Mouse (Mus musculus) kidney, embryonic 14.5 days (tissue): ENCODE results near the gene Sh3kbp1. TPM values are rescaled to one million over a fixed set of nuclear protein-coding genes. Genes with fewer than 3 reads are reported as not detected.

ENCODE experiments used
- ATAC-seq: fragments of 200-750 bp; cut with Nextera tagmentation; 2 replicates; pipeline ENCODE4 v1.8.0; 2017; ENCODE audit warnings: moderate number of reproducible peaks, mild to moderate bottlenecking, moderate TSS enrichment, moderate library complexity; ENCODE audit not compliant: low FRiP score, low TSS enrichment
- H3K27ac ChIP-seq: fragments of 300-500 bp; sonication (generic); 2 replicates; pipeline ENCODE4 v1.5.1; 2014; ENCODE audit warnings: low read depth, mild to moderate bottlenecking, low read length, moderate library complexity, mixed read lengths
- H3K27me3 ChIP-seq: fragments of 300-500 bp; sonication (generic); 2 replicates; pipeline ENCODE4 v1.6.1; 2014; ENCODE audit warnings: mild to moderate bottlenecking, low read length; ENCODE audit not compliant: control insufficient read depth, insufficient read depth
- H3K36me3 ChIP-seq: fragments of 300-500 bp; sonication (generic); 2 replicates; pipeline ENCODE4 v1.6.1; 2014; ENCODE audit warnings: low read length, mixed read lengths; ENCODE audit not compliant: control insufficient read depth, insufficient read depth
- H3K4me1 ChIP-seq: fragments of 300-500 bp; sonication (generic); 2 replicates; pipeline ENCODE4 v1.6.1; 2014; ENCODE audit warnings: low read length, mixed read lengths; ENCODE audit not compliant: control insufficient read depth, insufficient read depth
- H3K4me2 ChIP-seq: fragments of 300-500 bp; sonication (generic); replicated peaks from 2 replicates; pipeline ENCODE4 v1.6.1; 2014; ENCODE audit warnings: low read depth, mild to moderate bottlenecking, low read length
- H3K4me3 ChIP-seq: fragments of 300-500 bp; sonication (generic); 2 replicates; pipeline ENCODE4 v1.5.1; 2014; ENCODE audit warnings: mild to moderate bottlenecking, low read length
- H3K9ac ChIP-seq: fragments of 300-500 bp; sonication (generic); 2 replicates; pipeline ENCODE4 v1.6.1; 2014; ENCODE audit warnings: low read depth, mild to moderate bottlenecking, low read length, moderate library complexity
- H3K9me3 ChIP-seq: fragments of 300-500 bp; sonication (generic); 2 replicates; pipeline ENCODE4 v1.6.1; 2016; ENCODE audit warnings: low read length; ENCODE audit not compliant: control insufficient read depth
- WGBS: fragments of 180-500 bp; shearing (Covaris S2); extraction: QIAGEN DNeasy Blood & Tissue Kit; methylation state at CpG from one replicate; pipeline ENCODE4 v1.1.7; 2014; 5-methylcytosine and 5-hydroxymethylcytosine counted together
- polyA plus RNA-seq: library from polyadenylated mRNA; unstranded; fragments of >200 nt; fragmentation: Nextera tagmentation; extraction: Ambion mirVana; gene quantifications from 2 replicates; pipeline ENCODE4 v1.2.1, GENCODE M21; 2014

Sh3kbp1 gene
- polyA plus RNA-seq, 1 experiment from 2014 or later = 41.5 TPM

DNA sequence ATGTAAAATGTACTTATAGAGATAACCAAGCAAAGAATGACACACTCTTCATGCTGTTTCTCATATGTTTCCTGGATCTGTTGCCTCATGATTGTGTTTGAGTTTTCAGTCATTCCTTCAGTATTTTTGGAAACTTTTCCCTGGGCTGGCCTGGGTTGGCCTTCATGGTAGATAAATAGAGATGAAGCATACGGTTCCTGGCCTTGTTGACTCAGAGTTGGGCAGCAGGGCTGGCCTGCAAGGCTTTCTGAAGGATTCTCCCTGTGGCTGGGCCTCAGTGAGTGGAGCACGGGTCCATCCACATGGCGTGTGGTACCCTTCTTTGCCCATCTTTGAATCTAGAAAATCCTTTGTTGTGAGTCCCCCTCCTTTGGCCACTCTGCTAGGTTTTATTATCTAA lies 276.3 kb downstream of the Sh3kbp1 start:
- no peak for ATAC-seq
- no peaks in the 10 kb centered on the region for H3K27me3 ChIP-seq

GRCm38 (mm10) chrX:159907703-159908102 lies 280.6 kb downstream of the Sh3kbp1 start:
- H3K36me3 ChIP-seq = no peaks in the 10 kb centered on the region
- no peak overlapping the region for H3K4me3 ChIP-seq
- H3K27me3 ChIP-seq = no peaks in the 10 kb centered on the region; the same call in 1 of the 2 replicates
- H3K9me3 ChIP-seq = no peaks in the 10 kb centered on the region
- H3K4me2 ChIP-seq = no peak overlapping the region
- H3K9ac ChIP-seq = no peak overlapping the region
- ATAC-seq = no peak
- WGBS = 88% methylated on average over 1 of the region's 1 CpGs
- no peak overlapping the region for H3K27ac ChIP-seq
- no peaks in the 10 kb centered on the region for H3K4me1 ChIP-seq

More for the DNA sequence above, 276.3 kb downstream of the Sh3kbp1 start:
- Histone ChIP-seq H3K4me2 (no peak overlapping the region), H3K4me1 (no peaks in the 10 kb centered on the region), H3K9ac (no peak overlapping the region), H3K9me3 (no peaks in the 10 kb centered on the region), H3K27ac (no peak overlapping the region), H3K36me3 (no peaks in the 10 kb centered on the region), H3K4me3 (no peak overlapping the region)
- 83% methylated on average over 3 of the region's 3 CpGs for WGBS

DNA sequence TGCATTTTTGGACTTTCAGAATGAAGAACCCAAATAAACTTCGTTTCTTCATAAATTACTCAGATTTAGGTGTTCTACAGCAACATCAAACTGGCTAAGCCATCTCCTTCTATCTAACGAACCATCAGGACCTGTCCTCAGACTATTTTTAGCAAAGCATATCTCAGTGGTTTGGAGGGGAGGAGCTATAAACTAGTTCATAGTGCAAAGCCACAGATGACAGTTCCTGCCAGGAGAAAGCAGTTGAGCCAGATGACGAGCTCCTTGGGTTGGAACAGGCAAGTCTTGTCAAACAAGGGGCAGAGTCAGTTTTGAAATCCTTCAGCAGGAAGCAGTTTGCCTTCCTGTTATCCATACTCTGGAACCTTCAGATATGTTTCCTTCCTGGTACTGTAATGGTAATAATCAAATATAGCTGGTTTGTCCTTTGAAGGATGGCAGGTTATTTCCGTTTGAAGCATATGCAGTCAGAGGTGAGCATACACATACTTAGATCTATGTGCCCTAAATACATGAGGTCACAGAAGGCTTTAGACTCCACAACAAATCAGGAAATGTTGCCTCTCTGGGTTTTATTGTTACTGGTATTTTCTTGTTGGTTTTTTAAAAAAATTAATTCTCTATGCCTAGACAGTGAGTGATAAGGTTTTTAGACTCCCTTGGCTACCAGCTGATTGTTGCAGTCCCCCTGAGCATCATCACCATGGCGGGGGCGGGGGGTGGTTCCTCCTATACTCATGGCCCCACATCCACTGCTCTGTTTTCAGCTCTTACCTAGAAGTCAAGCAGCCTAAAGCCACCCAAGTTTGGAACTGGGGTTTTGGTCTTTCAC lies 282.6 kb downstream of the Sh3kbp1 start:
- no peak overlapping the region for H3K27ac ChIP-seq

DNA sequence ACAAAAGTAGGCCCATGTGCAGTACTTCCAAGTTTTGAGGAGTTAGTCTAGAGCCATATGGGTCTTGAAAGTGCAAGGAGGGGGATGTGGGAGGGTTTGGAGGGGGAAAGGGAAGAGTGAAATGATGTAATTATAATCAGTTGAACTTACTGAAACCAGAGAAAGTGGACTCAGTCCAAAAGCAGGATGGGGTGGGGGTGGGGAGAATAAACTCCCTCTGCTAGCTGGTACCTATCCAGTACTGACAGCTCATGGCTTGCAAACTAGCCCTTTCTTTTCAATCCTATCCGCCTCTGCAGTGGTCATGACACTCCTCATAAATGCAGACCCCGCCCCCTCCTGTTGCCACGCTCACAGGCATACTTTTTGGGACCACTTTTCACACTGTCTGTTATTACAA lies 283.5 kb downstream of the Sh3kbp1 start:
- Histone ChIP-seq H3K36me3 (no peaks in the 10 kb centered on the region), H3K9ac (no peak overlapping the region), H3K4me1 (no peaks in the 10 kb centered on the region), H3K4me2 (no peak overlapping the region), H3K27me3 (no peaks in the 10 kb centered on the region; the same call in 1 of the 2 replicates), H3K27ac (no peak overlapping the region), H3K4me3 (no peak overlapping the region), H3K9me3 (no peaks in the 10 kb centered on the region)
- ATAC-seq = no peak
- WGBS = 75% methylated on average over 3 of the region's 3 CpGs

More for the DNA sequence above, 282.6 kb downstream of the Sh3kbp1 start:
- H3K36me3 ChIP-seq = no peaks in the 10 kb centered on the region
- 74% methylated on average over 6 of the region's 6 CpGs for WGBS
- ATAC-seq = no peak
- H3K9me3 ChIP-seq = no peaks in the 10 kb centered on the region
- H3K4me3 ChIP-seq = no peak overlapping the region
- no peak overlapping the region for H3K4me2 ChIP-seq
- H3K27me3 ChIP-seq = no peaks in the 10 kb centered on the region; the same call in 1 of the 2 replicates
- no peaks in the 10 kb centered on the region for H3K4me1 ChIP-seq
- no peak overlapping the region for H3K9ac ChIP-seq

DNA sequence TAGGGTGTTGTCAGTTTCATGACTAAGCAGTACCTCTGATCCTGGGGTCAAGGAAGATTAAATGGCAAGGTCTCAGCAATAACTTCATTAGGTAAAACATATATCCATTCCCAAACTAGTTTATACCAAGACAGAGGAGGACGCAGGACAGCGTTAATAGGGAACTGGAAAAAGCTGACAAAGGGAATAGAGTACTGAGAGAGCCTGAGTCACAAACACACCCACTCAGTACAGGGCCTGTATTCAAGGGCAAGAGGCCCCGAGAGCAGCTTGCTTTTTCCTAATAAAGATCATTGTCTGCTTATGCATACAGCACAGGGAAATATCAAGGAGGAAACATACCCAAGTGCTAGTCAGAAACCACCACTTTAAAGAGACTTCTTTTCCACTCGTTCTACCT lies 284.5 kb downstream of the Sh3kbp1 start:
- H3K4me3 ChIP-seq = no peak overlapping the region
- no peaks in the 10 kb centered on the region for H3K36me3 ChIP-seq
- H3K9me3 ChIP-seq = no peaks in the 10 kb centered on the region
- no peak overlapping the region for H3K4me2 ChIP-seq
- H3K27me3 ChIP-seq = no peaks in the 10 kb centered on the region; the same call in 1 of the 2 replicates
- ATAC-seq = no peak
- H3K4me1 ChIP-seq = no peaks in the 10 kb centered on the region
- H3K9ac ChIP-seq = no peak overlapping the region
- WGBS = 85% methylated on average over 4 of the region's 4 CpGs
- H3K27ac ChIP-seq = no peak overlapping the region

DNA sequence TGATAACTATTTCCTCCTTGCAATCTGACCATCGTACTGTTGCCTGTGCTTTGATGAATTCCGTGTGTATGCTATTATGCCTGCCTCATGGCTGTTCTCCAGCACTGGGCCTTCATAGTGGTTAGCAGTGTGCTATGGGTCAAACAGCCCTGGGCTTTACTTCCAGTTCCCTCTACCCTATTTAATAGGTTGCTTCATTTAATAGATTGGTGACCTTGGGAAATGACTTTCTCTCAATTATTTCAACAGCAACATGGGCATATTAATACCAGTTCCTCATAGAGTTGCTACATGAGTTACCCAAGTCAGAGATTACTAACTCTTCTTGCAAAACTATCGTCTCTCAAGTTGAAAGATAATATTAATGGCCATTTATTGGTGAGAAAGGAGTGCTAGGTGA lies 285.0 kb downstream of the Sh3kbp1 start:
- no peak overlapping the region for H3K4me3 ChIP-seq
- H3K27me3 ChIP-seq = no peaks in the 10 kb centered on the region; the same call in 1 of the 2 replicates
- no peaks in the 10 kb centered on the region for H3K4me1 ChIP-seq
- WGBS = 81% methylated on average over 3 of the region's 3 CpGs
- H3K4me2 ChIP-seq = no peak overlapping the region
- H3K9ac ChIP-seq = no peak overlapping the region
- ATAC-seq = no peak
- H3K9me3 ChIP-seq = no peaks in the 10 kb centered on the region
- H3K36me3 ChIP-seq = no peaks in the 10 kb centered on the region
- H3K27ac ChIP-seq = no peak overlapping the region

DNA sequence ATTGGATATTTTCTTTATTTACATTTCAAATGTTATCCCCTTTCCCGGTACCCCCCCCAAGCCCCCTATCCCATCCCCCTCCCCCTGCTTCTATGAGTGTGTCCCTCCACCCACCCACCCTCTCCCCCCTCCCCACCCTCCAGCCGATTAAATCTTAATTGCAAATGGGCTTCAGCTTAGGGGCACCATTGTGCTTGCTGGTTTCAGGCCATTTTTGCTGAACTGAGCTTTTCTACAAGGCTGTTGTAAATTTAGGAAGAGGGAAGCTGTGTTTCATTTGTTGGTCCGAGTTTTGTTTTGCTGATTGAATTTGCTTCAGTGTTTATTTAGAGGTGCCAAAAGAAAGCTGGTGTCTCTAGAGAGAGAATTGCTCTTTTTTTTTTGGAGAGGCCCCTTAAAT lies 286.4 kb downstream of the Sh3kbp1 start:
- Histone ChIP-seq H3K9me3 (no peaks in the 10 kb centered on the region), H3K4me3 (no peak overlapping the region), H3K27ac (no peak overlapping the region), H3K9ac (no peak overlapping the region), H3K4me1 (no peaks in the 10 kb centered on the region), H3K27me3 (no peaks in the 10 kb centered on the region; the same call in 1 of the 2 replicates), H3K36me3 (no peaks in the 10 kb centered on the region), H3K4me2 (no peak overlapping the region)
- 65% methylated on average over 3 of the region's 3 CpGs for WGBS
- no peak for ATAC-seq

- H3K4me2 ChIP-seq = no peak overlapping the region
- no peaks in the 10 kb centered on the region for H3K9me3 ChIP-seq
- H3K9ac ChIP-seq = no peak overlapping the region
- no peaks in the 10 kb centered on the region for H3K36me3 ChIP-seq
- ATAC-seq = no peak
- H3K27me3 ChIP-seq = no peaks in the 10 kb centered on the region; the same call in 1 of the 2 replicates
- no peak overlapping the region for H3K4me3 ChIP-seq
- H3K4me1 ChIP-seq = no peaks in the 10 kb centered on the region
- no peak overlapping the region for H3K27ac ChIP-seq
- 53% methylated on average over 1 of the region's 1 CpGs for WGBS
These were observed 288.1 kb downstream of the Sh3kbp1 start for GRCm38 (mm10) chrX:159915125-159915524.

- Histone ChIP-seq H3K36me3 (no peaks in the 10 kb centered on the region), H3K27ac (no peak overlapping the region), H3K9ac (no peak overlapping the region), H3K4me3 (no peak overlapping the region), H3K4me2 (no peak overlapping the region), H3K9me3 (no peaks in the 10 kb centered on the region), H3K27me3 (peaks cover 3% of the 10 kb centered on the region; the same call in 1 of the 2 replicates), H3K4me1 (no peaks in the 10 kb centered on the region)
- ATAC-seq = no peak
- 77% methylated on average over 6 of the region's 6 CpGs for WGBS
These were observed 297.7 kb downstream of the Sh3kbp1 start for GRCm38 (mm10) chrX:159924759-159925158.
